Mouse (Mus musculus): Measurements from ENCODE around the gene Igdcc3. TPM values are rescaled to one million over a fixed set of nuclear protein-coding genes. Genes with fewer than 3 reads are reported as not detected.
A peak's percentile ranks its signal among the peaks of the same experiment; 100 is the strongest.
"Not testable (repeated sequence)": the region's sequence is repeated elsewhere in the genome, so short reads cannot be mapped to it uniquely, and the experiment has no call there.

Igdcc3 gene
- polyA plus RNA-seq, 1 experiment: not detected

DNA sequence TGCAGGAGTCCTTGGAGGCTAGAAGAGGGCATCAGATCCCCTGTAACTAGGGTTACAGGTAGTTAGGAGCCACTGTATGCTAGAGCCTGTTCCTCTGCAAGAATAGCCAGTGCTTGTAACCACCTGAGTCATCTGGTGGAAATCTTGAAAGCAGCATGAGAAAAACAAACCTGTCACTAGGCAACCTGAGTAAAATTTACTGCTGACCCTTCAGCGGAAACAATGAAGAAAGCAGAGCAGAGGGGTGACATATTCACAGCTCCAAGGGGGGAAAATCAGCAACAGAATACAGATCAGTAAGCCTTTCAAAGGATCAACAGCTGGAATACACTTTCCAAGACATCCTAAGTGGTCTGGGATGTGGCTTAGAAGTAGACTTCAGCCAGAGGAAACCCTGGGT, 70.6 kb downstream of the Igdcc3 start:
- H3K4me1 ChIP-seq (ENCODE audit: control insufficient read depth, insufficient read depth, low read length): peaks cover 3% of the 10 kb centered on the region
- H3K4me3 ChIP-seq (ENCODE audit: insufficient read depth, low read length): no peak overlapping the region
- TF ChIP-seq CTCF (IDR thresholded peaks at IDR 0.05; ENCODE audit: low read depth, low read length) (no peak), POLR2A (IDR thresholded peaks at IDR 0.05; ENCODE audit: borderline replicate concordance, low read depth, low read length) (no peak)
- no peak overlapping the region for H3K27ac ChIP-seq (ENCODE audit: insufficient read depth, low read depth, low read length)

DNA sequence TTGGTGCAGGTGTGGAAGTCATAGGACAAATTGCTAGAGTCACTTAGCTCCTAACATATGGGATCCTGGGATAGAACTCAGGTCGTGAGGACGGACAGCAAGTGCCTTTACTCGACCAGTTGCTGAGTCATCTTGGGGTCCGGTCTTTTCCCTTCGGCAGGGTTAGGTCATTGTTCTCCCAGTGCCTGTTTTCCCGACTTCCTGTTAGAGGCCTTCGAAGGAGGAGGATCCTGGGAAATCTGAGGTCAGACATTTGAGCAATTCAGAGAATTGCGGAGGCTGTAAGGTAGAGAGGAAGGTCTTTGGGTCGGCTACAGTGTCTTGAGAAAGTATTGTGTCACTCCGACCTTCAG, 73.4 kb downstream of the Igdcc3 start:
- H3K27ac ChIP-seq (ENCODE audit: insufficient read depth, low read depth, low read length): peak overlapping the region; percentile 86
- TF ChIP-seq POLR2A (IDR thresholded peaks at IDR 0.05; ENCODE audit: borderline replicate concordance, low read depth, low read length): no peak
- no peak for TF ChIP-seq CTCF (IDR thresholded peaks at IDR 0.05; ENCODE audit: low read depth, low read length)

DNA sequence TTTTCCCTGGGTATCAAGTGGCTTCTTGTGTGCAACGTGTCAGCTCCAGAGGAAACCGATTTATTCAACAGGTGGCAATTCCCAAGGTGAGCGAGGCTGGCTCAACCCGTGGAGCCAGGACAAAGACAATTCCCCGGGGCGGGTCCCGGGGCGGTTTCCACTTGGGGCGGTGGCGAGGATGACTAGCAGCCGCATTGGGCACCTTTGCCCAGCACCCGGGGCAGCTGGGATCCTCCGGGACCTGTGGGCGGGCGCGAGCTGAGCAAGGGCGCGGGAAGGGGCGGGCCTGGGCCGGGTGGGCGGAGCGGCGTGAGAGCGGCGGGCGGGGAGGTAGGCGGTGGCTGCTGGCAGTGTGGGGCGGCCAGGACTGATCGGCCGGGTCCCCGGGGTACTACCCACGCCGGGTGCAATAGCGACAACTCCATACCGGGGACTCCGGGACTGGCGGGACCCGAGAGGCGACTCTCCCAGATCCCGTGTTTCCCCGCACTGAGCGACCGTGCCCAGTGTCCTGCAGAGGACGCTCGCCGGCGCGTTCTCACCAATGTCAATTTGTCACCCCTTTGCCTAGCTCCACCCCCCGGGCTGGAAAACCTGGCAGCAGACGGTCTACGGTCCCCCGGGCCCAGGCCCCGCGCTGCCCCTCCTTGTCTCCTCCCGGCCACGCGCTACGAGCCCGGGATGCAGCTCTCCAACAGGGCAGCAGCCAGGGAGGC, 73.9 kb downstream of the Igdcc3 start:
- TF ChIP-seq CTCF (IDR thresholded peaks at IDR 0.05; ENCODE audit: low read depth, low read length): peak; percentile 53
- TF ChIP-seq POLR2A (IDR thresholded peaks at IDR 0.05; ENCODE audit: borderline replicate concordance, low read depth, low read length): 0 out of 2 replicates have a peak, but pooled peaks have one; percentile 0
- Histone ChIP-seq H3K4me1 (ENCODE audit: control insufficient read depth, insufficient read depth, low read length) (peaks cover 7% of the 10 kb centered on the region), H3K4me3 (ENCODE audit: insufficient read depth, low read length) (peak overlapping the region; percentile 80), H3K27ac (ENCODE audit: insufficient read depth, low read depth, low read length) (peak overlapping the region; percentile 86)

More for the DNA sequence above, 73.4 kb downstream of the Igdcc3 start:
- H3K4me1 ChIP-seq (ENCODE audit: control insufficient read depth, insufficient read depth, low read length): peaks cover 7% of the 10 kb centered on the region
- peak overlapping the region; percentile 80 for H3K4me3 ChIP-seq (ENCODE audit: insufficient read depth, low read length)

DNA sequence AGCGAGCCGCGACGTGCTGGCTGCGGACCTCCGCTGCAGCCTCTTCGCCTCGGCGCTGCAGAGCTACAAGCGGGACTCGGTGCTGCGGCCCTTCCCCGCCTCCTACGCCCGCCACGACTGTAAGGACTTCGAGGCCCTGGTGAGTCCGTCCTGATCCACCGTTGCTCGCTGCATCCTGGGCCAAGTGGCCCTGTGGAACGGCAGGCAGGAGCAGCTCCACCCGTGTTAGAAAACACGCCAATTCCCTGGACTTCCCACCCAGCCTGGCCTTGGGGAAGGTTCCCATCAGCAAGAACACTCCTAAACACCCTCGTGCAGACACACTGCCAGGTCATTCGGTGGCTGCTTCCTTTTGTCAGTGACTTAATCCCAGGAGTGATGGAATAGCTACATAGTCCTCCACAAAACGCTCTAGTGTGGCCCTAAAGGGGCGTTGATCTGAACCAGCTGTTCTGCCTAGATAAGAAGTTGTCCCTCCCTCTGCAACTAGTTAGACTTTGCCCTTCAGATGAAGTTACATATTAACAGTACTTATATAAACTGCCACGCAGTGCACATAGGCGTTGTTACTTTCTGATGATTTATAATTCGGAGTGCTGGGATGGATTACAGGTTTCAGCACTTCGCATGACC, 74.6 kb downstream of the Igdcc3 start:
- peak overlapping the region; percentile 21; the same call in 1 of the 2 replicates for H3K27ac ChIP-seq (ENCODE audit: insufficient read depth, low read depth, low read length)
- no peak for TF ChIP-seq CTCF (IDR thresholded peaks at IDR 0.05; ENCODE audit: low read depth, low read length)
- TF ChIP-seq POLR2A (IDR thresholded peaks at IDR 0.05; ENCODE audit: borderline replicate concordance, low read depth, low read length): no peak
- H3K4me3 ChIP-seq (ENCODE audit: insufficient read depth, low read length): peak overlapping the region; percentile 80
- peaks cover 7% of the 10 kb centered on the region for H3K4me1 ChIP-seq (ENCODE audit: control insufficient read depth, insufficient read depth, low read length)

DNA sequence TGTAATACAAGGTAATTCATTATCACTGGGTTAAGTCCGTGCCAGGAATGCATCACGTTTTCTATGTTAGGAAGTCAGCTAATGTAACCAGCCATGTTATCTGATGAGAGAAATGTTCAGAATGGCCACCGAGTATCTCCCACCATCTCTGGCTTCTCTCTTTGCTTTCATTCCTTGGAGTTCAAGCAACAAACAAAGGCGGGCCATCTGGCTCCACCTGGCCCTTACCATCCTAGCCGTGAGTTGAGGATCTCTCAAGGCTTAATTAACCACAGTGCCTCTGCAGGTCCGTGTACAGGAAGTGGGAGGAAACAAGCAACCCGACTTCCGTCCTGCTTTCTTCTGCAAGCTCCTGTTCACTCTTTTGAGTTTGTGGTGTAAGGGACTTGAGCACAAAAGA, 76.0 kb downstream of the Igdcc3 start:
- peaks cover 7% of the 10 kb centered on the region for H3K4me1 ChIP-seq (ENCODE audit: control insufficient read depth, insufficient read depth, low read length)
- TF ChIP-seq CTCF (IDR thresholded peaks at IDR 0.05; ENCODE audit: low read depth, low read length): no peak
- no peak for TF ChIP-seq POLR2A (IDR thresholded peaks at IDR 0.05; ENCODE audit: borderline replicate concordance, low read depth, low read length)
- no peak overlapping the region for H3K4me3 ChIP-seq (ENCODE audit: insufficient read depth, low read length)
- H3K27ac ChIP-seq (ENCODE audit: insufficient read depth, low read depth, low read length): no peak overlapping the region

DNA sequence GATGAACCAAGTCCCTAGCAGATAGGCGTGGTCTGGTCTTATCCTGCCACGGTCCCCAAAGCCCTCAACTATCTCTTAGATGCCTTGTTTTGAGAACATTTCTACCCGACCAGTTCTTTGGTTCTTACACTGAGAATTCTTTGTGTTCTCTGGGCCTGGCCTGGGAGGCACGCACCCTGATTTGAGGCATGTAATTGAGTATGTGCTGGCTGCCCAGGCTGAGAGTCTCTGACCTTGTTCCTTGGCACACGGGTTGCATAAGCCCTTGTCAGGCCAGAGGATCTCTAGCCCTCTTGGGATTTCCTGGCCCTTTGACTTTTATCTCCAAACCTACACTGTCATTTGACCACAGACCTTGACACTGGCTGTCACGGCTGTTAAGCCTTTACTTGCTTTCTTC, 76.7 kb downstream of the Igdcc3 start:
- Histone ChIP-seq H3K4me3 (ENCODE audit: insufficient read depth, low read length) (no peak overlapping the region), H3K4me1 (ENCODE audit: control insufficient read depth, insufficient read depth, low read length) (peaks cover 7% of the 10 kb centered on the region), H3K27ac (ENCODE audit: insufficient read depth, low read depth, low read length) (no peak overlapping the region)
- TF ChIP-seq CTCF (IDR thresholded peaks at IDR 0.05; ENCODE audit: low read depth, low read length) (no peak), POLR2A (IDR thresholded peaks at IDR 0.05; ENCODE audit: borderline replicate concordance, low read depth, low read length) (no peak)

DNA sequence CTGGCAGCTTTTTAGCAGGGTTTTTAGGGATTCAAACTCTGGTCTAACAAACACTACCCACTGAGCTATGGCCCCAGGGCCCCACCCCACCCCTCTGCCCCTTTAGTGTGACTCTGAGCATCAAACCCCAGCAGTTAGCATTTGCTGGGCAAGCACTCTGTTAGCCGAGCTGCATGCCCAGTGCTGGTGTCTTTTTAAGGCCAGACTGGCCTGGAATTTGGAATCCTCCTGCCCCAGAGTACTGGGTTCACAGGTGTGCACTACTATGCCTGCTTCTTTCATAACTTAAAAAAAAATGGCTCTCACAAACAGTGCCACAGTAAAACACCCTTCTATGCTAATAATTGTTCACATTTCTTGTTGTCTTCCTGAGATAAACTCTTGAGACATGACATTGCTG, 77.9 kb downstream of the Igdcc3 start:
- no peak for TF ChIP-seq POLR2A (IDR thresholded peaks at IDR 0.05; ENCODE audit: borderline replicate concordance, low read depth, low read length)
- TF ChIP-seq CTCF (IDR thresholded peaks at IDR 0.05; ENCODE audit: low read depth, low read length): no peak
- Histone ChIP-seq H3K4me3 (ENCODE audit: insufficient read depth, low read length) (no peak overlapping the region), H3K27ac (ENCODE audit: insufficient read depth, low read depth, low read length) (no peak overlapping the region), H3K4me1 (ENCODE audit: control insufficient read depth, insufficient read depth, low read length) (peaks cover 7% of the 10 kb centered on the region)

DNA sequence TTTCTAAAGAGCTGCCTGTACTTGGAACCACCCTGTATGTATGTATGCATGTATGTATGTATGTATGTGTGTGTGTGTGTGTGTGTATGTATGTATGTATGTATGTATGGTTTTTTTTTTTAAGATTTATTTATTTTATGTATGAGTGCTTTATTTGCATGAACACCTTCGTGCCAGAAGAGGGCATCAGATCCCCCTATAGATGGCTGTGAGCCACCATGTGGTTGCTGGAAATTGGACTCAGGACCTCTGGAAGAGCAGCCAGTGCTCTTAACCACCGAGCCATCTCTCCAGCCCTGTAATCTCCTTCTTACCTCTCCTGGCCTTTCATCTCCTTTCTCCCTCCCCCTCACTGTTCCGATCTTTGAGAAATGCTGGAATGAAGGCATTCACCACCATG, 79.4 kb downstream of the Igdcc3 start:
- H3K27ac ChIP-seq (ENCODE audit: insufficient read depth, low read depth, low read length); H3K4me3 ChIP-seq (ENCODE audit: insufficient read depth, low read length); H3K4me1 ChIP-seq (ENCODE audit: control insufficient read depth, insufficient read depth, low read length): not testable (repeated sequence)

DNA sequence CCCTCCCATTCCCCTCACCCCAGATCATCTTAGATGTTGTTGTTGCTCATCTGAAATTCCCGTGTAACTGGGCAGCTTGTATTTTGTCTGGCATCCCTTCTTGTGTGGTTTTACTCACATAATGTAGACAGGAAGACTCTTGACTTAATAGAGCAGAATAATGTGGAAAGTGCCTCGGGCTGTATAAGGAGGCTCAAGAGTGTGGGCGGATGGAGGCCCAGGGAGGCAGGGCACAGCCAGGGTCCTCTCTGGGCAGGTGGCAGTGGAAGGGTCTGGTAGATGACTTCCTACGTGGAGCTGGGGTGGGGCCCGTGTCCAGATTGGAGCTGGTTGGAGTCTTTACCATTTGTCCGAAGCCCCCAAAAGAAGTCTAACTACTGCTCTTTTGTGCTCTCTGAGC, 82.9 kb downstream of the Igdcc3 start:
- no peak for TF ChIP-seq CTCF (IDR thresholded peaks at IDR 0.05; ENCODE audit: low read depth, low read length)
- no peak for TF ChIP-seq POLR2A (IDR thresholded peaks at IDR 0.05; ENCODE audit: borderline replicate concordance, low read depth, low read length)

DNA sequence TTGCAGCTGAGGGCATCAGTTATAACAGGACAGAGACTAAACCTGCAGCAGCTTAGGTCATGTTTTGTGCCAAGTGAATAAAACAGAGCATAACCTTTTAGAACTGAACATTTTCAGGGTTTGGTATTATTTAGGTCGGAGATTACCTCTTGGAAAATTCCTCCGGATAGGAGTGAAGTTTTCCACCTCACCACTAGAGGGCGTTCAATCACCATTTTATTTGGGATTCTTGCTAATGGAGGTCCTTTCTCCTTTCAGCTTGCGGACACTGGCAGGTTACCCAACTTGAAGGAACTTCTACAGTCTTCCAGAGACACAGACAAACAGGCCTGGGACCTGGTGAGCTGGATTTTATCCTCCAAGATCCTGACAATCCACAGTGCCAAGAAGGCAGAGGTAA, 84.8 kb downstream of the Igdcc3 start:
- Histone ChIP-seq H3K4me3 (ENCODE audit: insufficient read depth, low read length) (no peak overlapping the region), H3K4me1 (ENCODE audit: control insufficient read depth, insufficient read depth, low read length) (peaks cover 5% of the 10 kb centered on the region), H3K27ac (ENCODE audit: insufficient read depth, low read depth, low read length) (no peak overlapping the region)
- 0 out of 2 replicates have a peak, but pooled peaks have one; percentile 15 for TF ChIP-seq CTCF (IDR thresholded peaks at IDR 0.05; ENCODE audit: low read depth, low read length)
- TF ChIP-seq POLR2A (IDR thresholded peaks at IDR 0.05; ENCODE audit: borderline replicate concordance, low read depth, low read length): no peak

More for the DNA sequence above, 82.9 kb downstream of the Igdcc3 start:
- Histone ChIP-seq H3K4me1 (ENCODE audit: control insufficient read depth, insufficient read depth, low read length) (peaks cover 2% of the 10 kb centered on the region), H3K4me3 (ENCODE audit: insufficient read depth, low read length) (no peak overlapping the region), H3K27ac (ENCODE audit: insufficient read depth, low read depth, low read length) (no peak overlapping the region)

Measured in bone marrow macrophage, adult 2 months (primary cell).